Mouse (Mus musculus) effector memory CD4-positive, alpha-beta T cell, adult 5 months (primary cell): ENCODE data around the gene Eif3b. TPM values are rescaled to one million over a fixed set of nuclear protein-coding genes. Genes with fewer than 3 reads are reported as not detected.

Source experiments
- polyA plus RNA-seq: library from polyadenylated mRNA; unstranded; fragments of 100-300 nt; shearing (Covaris generic); gene quantifications from one replicate; pipeline ENCODE4 v1.2.1, GENCODE M21; 2017

Gene Eif3b
- 152 TPM for polyA plus RNA-seq

GRCm38 (mm10) chr5:140418489-140419441 is at the start of gene Eif3b:
Eif3b (plus strand) TSS chr5:140419328.

DNA sequence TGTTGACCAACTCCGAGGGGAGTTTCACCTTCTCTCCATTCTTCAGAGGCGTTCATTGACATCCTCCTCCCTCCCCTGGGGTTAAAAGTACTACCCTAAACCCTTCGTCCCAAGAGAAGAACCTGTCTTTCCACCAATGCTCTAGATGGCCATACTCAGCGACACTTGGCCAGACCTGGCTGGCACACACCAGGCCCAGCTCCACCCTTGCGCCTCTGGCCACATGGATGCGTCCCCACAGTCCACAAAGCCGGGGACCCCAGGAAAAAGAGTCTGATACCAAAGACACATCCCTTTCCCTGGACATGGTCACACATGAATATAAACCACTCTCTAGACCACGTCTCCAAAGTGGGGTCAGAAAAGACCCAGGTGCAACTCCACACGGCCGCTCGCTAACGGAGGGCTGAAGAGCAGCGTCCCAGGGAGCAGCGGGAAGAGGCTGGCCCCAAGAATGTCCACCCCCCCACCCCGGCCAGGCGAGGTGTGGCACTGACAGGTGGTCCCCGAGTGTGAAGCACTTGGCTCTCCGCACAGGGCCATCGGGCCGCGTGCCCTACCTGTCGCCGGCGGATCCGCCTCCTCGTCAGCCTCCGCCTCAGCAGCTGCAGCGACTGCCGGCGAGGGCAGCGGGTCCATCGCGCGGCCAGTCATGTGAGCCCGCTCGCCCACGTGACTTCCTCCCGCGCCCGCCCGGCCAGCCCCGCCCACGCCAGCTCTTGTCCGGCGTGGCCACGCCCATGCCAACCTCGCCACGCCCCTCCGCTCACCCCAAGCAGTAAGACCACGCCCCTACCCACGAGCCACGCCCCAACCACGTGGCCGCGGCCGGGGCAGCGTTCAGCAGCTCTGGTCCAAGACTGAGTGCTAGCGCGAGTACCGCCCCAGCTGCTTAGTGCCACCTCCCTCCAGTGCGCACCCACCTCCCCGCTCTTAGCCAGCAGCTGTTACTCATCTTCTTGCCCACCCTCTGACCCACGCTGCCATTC is 30.2 kb upstream of the Eif3b start, which contains the start of gene Snx8:
Gene Snx8, minus strand, starts transcription at position 675 of the 989 bp plus-strand sequence.

DNA sequence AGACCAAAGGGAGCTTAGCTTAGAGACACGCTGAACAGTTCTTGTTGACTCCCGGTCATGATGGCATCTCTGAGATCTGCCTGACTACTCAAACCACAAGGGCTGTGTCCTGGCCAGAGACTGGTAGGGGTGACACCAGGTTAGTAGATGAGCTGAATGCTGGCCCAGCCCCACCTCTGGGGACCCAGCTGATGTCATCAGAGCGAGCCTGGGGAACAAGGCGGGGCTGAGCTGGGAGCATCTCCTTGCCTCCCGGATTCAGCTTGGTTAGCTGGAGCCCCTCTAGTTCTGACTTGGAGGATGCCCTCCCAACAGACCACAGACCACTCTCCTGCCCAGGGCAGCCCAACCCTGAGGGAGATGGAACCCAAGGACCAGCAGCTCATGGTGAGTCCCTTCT is 26.2 kb downstream of the Eif3b start, which contains the start of gene Gm4869:
Gene Gm4869, plus strand, starts transcription at position 301 of the 400 bp plus-strand sequence.

Other genes starting within 250 kb of the Eif3b start
- 20.3 TPM for gene Mad1l1, start 97.8 kb upstream of the Eif3b start, polyA plus RNA-seq
- 9.9 TPM for gene Nudt1, start 97.7 kb upstream of the Eif3b start, polyA plus RNA-seq
- 1.0 TPM for gene Mrm2, start 87.4 kb upstream of the Eif3b start, polyA plus RNA-seq
- 2.6 TPM for gene Snx8, start 30.1 kb upstream of the Eif3b start, polyA plus RNA-seq
- not detected for gene Gm4869, start 26.3 kb downstream of the Eif3b start, polyA plus RNA-seq
- gene Chst12, start 86.2 kb downstream of the Eif3b start, polyA plus RNA-seq, result 9.3 TPM
- 1.1 TPM for gene Grifin, start 145.7 kb downstream of the Eif3b start, polyA plus RNA-seq
- 91.2 TPM for gene Lfng, start 188.0 kb downstream of the Eif3b start, polyA plus RNA-seq
- gene Ttyh3, start 229.7 kb downstream of the Eif3b start, polyA plus RNA-seq, result 14.0 TPM